Mouse (Mus musculus) midbrain, embryonic 16.5 days (tissue): ENCODE data around the gene 1700074P13Rik. TPM values are rescaled to one million over a fixed set of nuclear protein-coding genes. Genes with fewer than 3 reads are reported as not detected.

Source experiments
- ATAC-seq: fragments of 200-750 bp; cut with Nextera tagmentation; 2 replicates; pipeline ENCODE4 v1.8.0; 2017; ENCODE audit warnings: moderate TSS enrichment
- H3K27ac ChIP-seq: fragments of 300-500 bp; sonication (generic); 2 replicates; pipeline ENCODE4 v1.5.1; 2014; ENCODE audit warnings: mild to moderate bottlenecking, low read length, mixed read lengths
- H3K27me3 ChIP-seq: fragments of 300-500 bp; sonication (generic); 2 replicates; pipeline ENCODE4 v1.6.1; 2014; ENCODE audit warnings: low read depth, low read length, mixed read lengths; ENCODE audit not compliant: control insufficient read depth, insufficient read depth
- H3K36me3 ChIP-seq: fragments of 300-500 bp; sonication (generic); 2 replicates; pipeline ENCODE4 v1.6.1; 2014; ENCODE audit warnings: mild to moderate bottlenecking, low read length, moderate library complexity, mixed read lengths; ENCODE audit not compliant: control insufficient read depth, insufficient read depth
- H3K4me1 ChIP-seq: fragments of 300-500 bp; sonication (generic); 2 replicates; pipeline ENCODE4 v1.6.1; 2014; ENCODE audit warnings: mild to moderate bottlenecking, low read length, mixed read lengths; ENCODE audit not compliant: control insufficient read depth, insufficient read depth
- H3K4me2 ChIP-seq: fragments of 300-500 bp; sonication (generic); 2 replicates; pipeline ENCODE4 v1.6.1; 2014; ENCODE audit warnings: mild to moderate bottlenecking, low read length, mixed read lengths
- H3K4me3 ChIP-seq: fragments of 300-500 bp; sonication (generic); 2 replicates; pipeline ENCODE4 v1.5.1; 2014; ENCODE audit warnings: low read depth, mild to moderate bottlenecking, low read length, moderate library complexity, mixed read lengths
- H3K9ac ChIP-seq: fragments of 300-500 bp; sonication (generic); 2 replicates; pipeline ENCODE4 v1.6.1; 2014; ENCODE audit warnings: low read depth, low read length, mixed read lengths
- H3K9me3 ChIP-seq: fragments of 300-500 bp; sonication (generic); replicated peaks from 2 replicates; pipeline ENCODE4 v1.6.1; 2014; ENCODE audit warnings: mild to moderate bottlenecking, low read length, mixed read lengths; ENCODE audit not compliant: control insufficient read depth, poor library complexity, severe bottlenecking
- WGBS: fragments of 180-500 bp; shearing (Covaris S2); extraction: QIAGEN DNeasy Blood & Tissue Kit; methylation state at CpG from one replicate; pipeline ENCODE4 v1.1.7; 2014; 5-methylcytosine and 5-hydroxymethylcytosine counted together
- polyA plus RNA-seq: library from polyadenylated mRNA; unstranded; fragments of >200 nt; fragmentation: Nextera tagmentation; extraction: Ambion mirVana; gene quantifications from 2 replicates; pipeline ENCODE4 v1.2.1, GENCODE M21; 2015

Gene 1700074P13Rik
- polyA plus RNA-seq, 1 experiment from 2014 or later = not detected

DNA sequence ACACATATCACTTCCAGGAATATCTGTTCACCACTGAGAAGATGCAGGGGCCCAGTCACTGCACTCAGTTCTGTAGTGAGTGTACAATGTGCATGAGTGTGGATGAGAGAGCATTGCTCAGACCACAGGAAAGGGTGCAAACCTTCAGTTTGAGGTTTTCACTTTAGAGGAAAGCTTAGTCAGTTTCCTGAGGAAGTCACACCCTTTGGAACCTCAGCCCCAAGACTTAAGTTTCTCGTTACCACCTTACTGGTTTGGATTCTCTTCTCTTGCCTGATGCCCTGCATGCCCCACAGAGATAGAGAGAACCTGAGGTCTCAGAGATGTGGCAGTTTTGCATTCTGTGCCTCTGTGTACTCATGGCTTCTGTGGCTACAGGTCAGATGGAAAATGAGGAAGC, 49.4 kb downstream of the 1700074P13Rik start:
- no peak overlapping the region for H3K9ac ChIP-seq
- H3K4me3 ChIP-seq = no peak overlapping the region
- no peaks in the 10 kb centered on the region for H3K36me3 ChIP-seq
- ATAC-seq = no peak
- 83% methylated on average over 1 of the region's 1 CpGs for WGBS
- H3K4me1 ChIP-seq = no peaks in the 10 kb centered on the region
- no peaks in the 10 kb centered on the region for H3K27me3 ChIP-seq
- H3K4me2 ChIP-seq = no peak overlapping the region
- H3K27ac ChIP-seq = no peak overlapping the region
- no peaks in the 10 kb centered on the region for H3K9me3 ChIP-seq

GRCm38 (mm10) chr6:40887394-40887793, 53.0 kb downstream of the 1700074P13Rik start, which contains the start of gene Moxd2:
Gene Moxd2, minus strand, starts transcription at chr6:40887494.
- Histone ChIP-seq H3K27me3 (no peaks in the 10 kb centered on the region), H3K4me2 (no peak within 1 kb of the TSS), H3K27ac (no peak within 1 kb of the TSS), H3K4me1 (no peaks in the 10 kb centered on the region), H3K9me3 (no peaks in the 10 kb centered on the region), H3K9ac (no peak within 1 kb of the TSS), H3K36me3 (no peaks in the 10 kb centered on the region), H3K4me3 (no peak within 1 kb of the TSS)
- no peak for ATAC-seq
- 91% methylated on average over 3 of the region's 3 CpGs for WGBS

Other genes starting within 250 kb of the 1700074P13Rik start
- gene Moxd2, start 53.1 kb downstream of the 1700074P13Rik start, polyA plus RNA-seq = not detected in 2 replicates
- gene Prss58, start 40.2 kb downstream of the 1700074P13Rik start, polyA plus RNA-seq = not detected in 2 replicates
- gene Gm4744, start 11.3 kb upstream of the 1700074P13Rik start, polyA plus RNA-seq = not detected in 2 replicates
- not detected in 2 replicates for gene 1810009J06Rik, start 24.2 kb upstream of the 1700074P13Rik start, polyA plus RNA-seq
- not detected in 2 replicates for gene Gm2663, start 58.9 kb upstream of the 1700074P13Rik start, polyA plus RNA-seq
- gene 2210010C04Rik, start 95.0 kb upstream of the 1700074P13Rik start, polyA plus RNA-seq = not detected in 2 replicates